Mouse (Mus musculus): Measurements from ENCODE around the gene Tor2a.

The Tor2a gene

GRCm38 (mm10) chr2:32795748-32796418 is 38.8 kb downstream of the Tor2a start:
- in situ Hi-C loops (cut with MboI; ENCODE audit: low sequenced_read_pairs): no loop called here

- in situ Hi-C loops (cut with MboI; ENCODE audit: low sequenced_read_pairs): no loop called here
Observed at GRCm38 (mm10) chr2:32798251-32798962, 41.4 kb downstream of the Tor2a start.

- in situ Hi-C loops (cut with MboI; ENCODE audit: low sequenced_read_pairs): no loop called here
Observed at GRCm38 (mm10) chr2:32808816-32809566, 52.0 kb downstream of the Tor2a start.

All from CH12F3 (cell line).